Mouse (Mus musculus) testis, adult 2 months (tissue): ENCODE results near the gene Asb7.

Experiments
- CTCF ChIP-seq: fragments of 200-500 bp; IDR thresholded peaks from 2 replicates; pipeline ENCODE4 v1.5.1; 2012; ENCODE audit warnings: low read depth, mild to moderate bottlenecking, inconsistent platforms, low read length, moderate library complexity; ENCODE audit not compliant: control insufficient read depth, insufficient read depth, insufficient replicate concordance
- POLR2A ChIP-seq: fragments of 200-500 bp; IDR thresholded peaks from 2 replicates; pipeline ENCODE4 v1.6.1; 2012; ENCODE audit warnings: low read depth, mild to moderate bottlenecking, inconsistent platforms, low read length, moderate library complexity; ENCODE audit not compliant: control insufficient read depth

DNA sequence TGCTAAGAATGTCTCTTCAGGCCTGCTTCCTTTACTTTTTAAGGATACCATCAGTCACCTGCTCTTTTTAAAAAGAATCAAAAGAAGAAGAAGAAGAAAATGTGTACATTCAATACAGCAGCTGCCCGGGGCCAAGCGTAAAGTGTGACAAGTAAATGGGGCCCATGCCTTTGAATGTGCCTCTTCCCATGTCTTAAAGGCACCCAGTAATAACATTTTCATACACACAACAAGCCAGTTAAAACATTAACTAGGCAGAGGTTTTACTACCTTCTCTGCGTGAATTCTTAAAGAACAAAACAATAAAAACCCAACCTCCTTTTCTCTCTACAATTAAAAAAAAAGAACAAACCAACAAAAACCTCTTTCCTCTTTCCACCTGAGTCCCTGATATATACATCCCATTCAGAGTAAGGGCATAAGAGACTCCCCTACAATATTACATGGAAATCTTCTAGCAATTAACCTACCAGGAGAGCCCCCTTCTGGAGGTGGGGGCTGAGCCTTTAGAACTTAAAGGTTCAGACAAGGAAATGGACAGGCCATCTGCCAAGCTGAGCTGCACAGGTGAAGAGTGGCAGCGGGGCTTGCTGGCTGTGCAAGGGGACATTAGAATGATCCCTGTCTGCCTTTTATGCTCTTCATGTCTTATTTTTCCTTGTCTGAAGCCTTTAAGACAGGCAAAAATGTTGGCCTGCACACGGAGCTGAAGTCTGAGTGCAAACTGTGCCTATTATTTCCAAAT is 7.1 kb downstream of the Asb7 start:
- TF ChIP-seq POLR2A (no peak), CTCF (no peak)
